Mouse (Mus musculus) hindbrain, embryonic 14.5 days (tissue): Measurements from ENCODE around the gene Slc35b2. TPM values are rescaled to one million over a fixed set of nuclear protein-coding genes. Genes with fewer than 3 reads are reported as not detected.

Experiments used
- ATAC-seq: fragments of 200-750 bp; cut with Nextera tagmentation; 2 replicates; pipeline ENCODE4 v1.8.0; 2017; ENCODE audit warnings: moderate number of reproducible peaks, mild to moderate bottlenecking, moderate TSS enrichment, moderate library complexity; ENCODE audit not compliant: low FRiP score
- DNase-seq: peaks from one replicate; pipeline ENCODE4 v3.0.0-alpha.2; 2015; ENCODE audit warnings: low spot score
- H3K27ac ChIP-seq: fragments of 300-500 bp; sonication (generic); 2 replicates; pipeline ENCODE4 v1.5.1; 2014; ENCODE audit warnings: mild to moderate bottlenecking, moderate library complexity
- H3K27me3 ChIP-seq: fragments of 300-500 bp; sonication (generic); 2 replicates; pipeline ENCODE4 v1.6.1; 2014; ENCODE audit warnings: mild to moderate bottlenecking, low read length, mixed read lengths; ENCODE audit not compliant: control insufficient read depth, insufficient read depth
- H3K36me3 ChIP-seq: fragments of 300-500 bp; sonication (generic); replicated peaks from 2 replicates; pipeline ENCODE4 v1.6.1; 2014; ENCODE audit not compliant: control insufficient read depth, insufficient read depth
- H3K4me1 ChIP-seq: fragments of 300-500 bp; sonication (generic); replicated peaks from 2 replicates; pipeline ENCODE4 v1.6.1; 2014; ENCODE audit warnings: antibody characterized with exemption, low read length, mixed read lengths; ENCODE audit not compliant: control insufficient read depth, insufficient read depth
- H3K4me2 ChIP-seq: fragments of 300-500 bp; sonication (generic); replicated peaks from 2 replicates; pipeline ENCODE4 v1.6.1; 2014; ENCODE audit warnings: mild to moderate bottlenecking, moderate library complexity
- H3K4me3 ChIP-seq: fragments of 300-500 bp; sonication (generic); replicated peaks from 2 replicates; pipeline ENCODE4 v1.5.1; 2014; ENCODE audit warnings: mild to moderate bottlenecking, low read length
- H3K9ac ChIP-seq: fragments of 300-500 bp; sonication (generic); 2 replicates; pipeline ENCODE4 v1.6.1; 2014
- H3K9me3 ChIP-seq: fragments of 300-500 bp; sonication (generic); 2 replicates; pipeline ENCODE4 v1.6.1; 2016; ENCODE audit warnings: low read length; ENCODE audit not compliant: control insufficient read depth
- WGBS: fragments of 180-500 bp; shearing (Covaris S2); extraction: QIAGEN DNeasy Blood & Tissue Kit; methylation state at CpG from one replicate; pipeline ENCODE4 v1.1.7; 2014; 5-methylcytosine and 5-hydroxymethylcytosine counted together
- polyA plus RNA-seq: library from polyadenylated mRNA; unstranded; fragments of >200 nt; fragmentation: Nextera tagmentation; extraction: Ambion mirVana; gene quantifications from 2 replicates; pipeline ENCODE4 v1.2.1, GENCODE M21; 2014

Slc35b2 gene
- polyA plus RNA-seq, 1 experiment from 2014 or later: 83.1 TPM

DNA sequence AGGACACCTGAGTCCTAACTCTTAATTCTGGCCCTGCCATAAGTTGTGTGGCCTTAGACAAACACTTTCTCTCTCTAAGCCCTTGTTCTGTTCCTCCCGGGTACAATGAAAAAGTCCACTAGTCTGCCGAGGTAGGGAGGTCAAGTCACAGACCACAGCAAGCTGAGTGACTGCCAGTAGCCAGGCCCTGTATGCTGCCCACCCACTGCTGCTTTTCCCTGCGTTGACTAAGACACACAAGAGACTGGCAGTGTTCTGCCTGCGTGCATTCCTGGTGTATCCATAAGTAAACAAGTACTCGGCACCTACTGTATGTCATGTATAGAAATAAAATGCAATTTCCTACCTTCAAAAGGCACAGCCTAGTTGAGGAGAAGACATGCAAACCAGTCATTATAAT is 13.4 kb upstream of the Slc35b2 start:
- peaks cover 19% of the 10 kb centered on the region for H3K27me3 ChIP-seq
- peak overlapping the region; percentile 59 for H3K4me2 ChIP-seq
- H3K9ac ChIP-seq: peak overlapping the region; percentile 99; the same call in 1 of the 2 replicates
- DNase-seq (no peak), ATAC-seq (no peak)
- WGBS: 25% methylated on average over 5 of the region's 5 CpGs
- H3K36me3 ChIP-seq: peaks cover 18% of the 10 kb centered on the region
- H3K4me3 ChIP-seq: peak overlapping the region; percentile 90; the same call in 1 of the 2 replicates
- H3K27ac ChIP-seq: peak overlapping the region; percentile 95; the same call in 1 of the 2 replicates
- no peaks in the 10 kb centered on the region for H3K9me3 ChIP-seq
- peaks cover 23% of the 10 kb centered on the region for H3K4me1 ChIP-seq

GRCm38 (mm10) chr17:45551249-45551796 is 12.4 kb upstream of the Slc35b2 start:
- 45% methylated on average over 7 of the region's 7 CpGs for WGBS
- H3K4me1 ChIP-seq: peaks cover 18% of the 10 kb centered on the region
- DNase-seq: no peak
- H3K27ac ChIP-seq: no peak overlapping the region
- ATAC-seq: no peak
- no peak overlapping the region for H3K9ac ChIP-seq
- no peak overlapping the region for H3K4me2 ChIP-seq
- no peak overlapping the region for H3K4me3 ChIP-seq
- H3K27me3 ChIP-seq: peaks cover 9% of the 10 kb centered on the region
- H3K9me3 ChIP-seq: no peaks in the 10 kb centered on the region
- H3K36me3 ChIP-seq: peaks cover 8% of the 10 kb centered on the region

DNA sequence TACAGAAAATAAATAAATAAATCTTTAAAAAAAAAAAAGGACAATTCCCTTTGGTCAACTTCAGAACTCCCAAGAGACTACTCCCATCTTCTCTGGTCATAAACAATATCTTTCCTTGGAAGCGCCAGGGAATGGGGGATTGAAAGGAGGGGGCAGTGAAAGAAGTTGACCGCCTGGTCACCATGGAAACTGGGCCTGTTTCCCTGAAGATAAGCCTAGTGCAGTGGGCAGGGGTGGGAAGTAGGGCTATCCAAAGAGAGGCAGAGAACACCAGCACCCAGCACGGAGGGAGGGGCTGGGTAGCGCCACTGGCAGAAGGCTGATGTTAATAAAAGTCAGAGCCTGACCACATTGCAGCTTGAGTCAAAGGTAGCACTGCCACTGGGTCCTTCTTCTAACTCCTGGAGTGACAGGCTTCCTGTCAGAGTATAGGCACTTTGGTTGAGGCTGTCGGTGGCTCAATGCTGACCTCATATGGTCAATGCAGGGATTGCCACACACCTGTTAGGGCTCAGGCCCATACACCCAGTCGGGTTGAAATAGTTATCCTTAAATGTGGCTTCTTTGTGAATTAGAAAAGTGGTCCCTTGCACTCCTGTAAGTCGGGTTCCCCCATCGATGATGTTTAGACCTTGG is 11.7 kb upstream of the Slc35b2 start:
- peak; percentile 35; the same call in 1 of the 2 replicates for ATAC-seq
- WGBS: 3% methylated on average over 8 of the region's 8 CpGs
- no peak overlapping the region for H3K27ac ChIP-seq
- H3K36me3 ChIP-seq: peaks cover 2% of the 10 kb centered on the region
- peaks cover 3% of the 10 kb centered on the region for H3K27me3 ChIP-seq
- DNase-seq: peak; percentile 83
- no peak overlapping the region for H3K4me2 ChIP-seq
- H3K4me1 ChIP-seq: peaks cover 18% of the 10 kb centered on the region
- no peak overlapping the region for H3K9ac ChIP-seq
- H3K9me3 ChIP-seq: no peaks in the 10 kb centered on the region
- no peak overlapping the region for H3K4me3 ChIP-seq

DNA sequence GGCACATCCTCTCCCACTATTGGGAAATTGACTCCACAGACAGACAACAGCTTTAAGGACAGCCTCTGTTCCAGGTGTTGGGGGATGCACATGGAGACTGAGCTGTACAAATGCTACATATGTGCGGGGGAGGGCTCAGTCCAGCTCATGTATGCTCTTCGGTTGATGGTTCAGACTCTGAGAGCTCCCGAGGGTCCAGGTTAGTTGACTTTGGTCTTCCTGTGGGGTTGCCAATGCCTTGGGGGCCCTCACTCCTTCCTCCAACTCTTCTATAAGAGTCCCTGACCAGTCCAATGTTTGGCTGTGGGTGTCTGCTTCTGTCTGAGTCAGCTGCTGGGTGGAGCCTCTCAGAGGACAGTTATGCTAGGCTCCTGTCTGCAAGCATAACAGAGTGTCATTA is 10.6 kb upstream of the Slc35b2 start:
- Histone ChIP-seq H3K36me3 (no peaks in the 10 kb centered on the region), H3K27me3 (no peaks in the 10 kb centered on the region), H3K9ac (no peak overlapping the region), H3K4me3 (no peak overlapping the region), H3K4me2 (no peak overlapping the region), H3K27ac (no peak overlapping the region), H3K4me1 (peaks cover 16% of the 10 kb centered on the region), H3K9me3 (no peaks in the 10 kb centered on the region)
- WGBS: 85% methylated on average over 3 of the region's 3 CpGs
- DNase-seq (no peak), ATAC-seq (no peak)

GRCm38 (mm10) chr17:45554420-45554819 is 9.3 kb upstream of the Slc35b2 start:
- Histone ChIP-seq H3K4me2 (no peak overlapping the region), H3K9ac (no peak overlapping the region), H3K4me1 (peaks cover 11% of the 10 kb centered on the region), H3K27ac (no peak overlapping the region), H3K36me3 (no peaks in the 10 kb centered on the region), H3K9me3 (no peaks in the 10 kb centered on the region), H3K27me3 (no peaks in the 10 kb centered on the region), H3K4me3 (no peak overlapping the region)
- ATAC-seq: no peak
- no peak for DNase-seq
- WGBS: 48% methylated on average over 1 of the region's 1 CpGs

GRCm38 (mm10) chr17:45555452-45556106 is 8.1 kb upstream of the Slc35b2 start, which contains the start of gene Nfkbie:
Nfkbie (plus strand) TSS chr17:45555703.
- DNase-seq (peak; percentile 84), ATAC-seq (peak; percentile 63)
- Histone ChIP-seq H3K9ac (peak within 1 kb of the TSS; percentile 78), H3K27me3 (no peaks in the 10 kb centered on the region), H3K9me3 (no peaks in the 10 kb centered on the region), H3K4me1 (peaks cover 7% of the 10 kb centered on the region), H3K4me2 (peak within 1 kb of the TSS; percentile 95), H3K36me3 (no peaks in the 10 kb centered on the region), H3K4me3 (peak within 1 kb of the TSS; percentile 54), H3K27ac (no peak within 1 kb of the TSS)
- WGBS: under 1% methylated on average over 45 of the region's 45 CpGs

DNA sequence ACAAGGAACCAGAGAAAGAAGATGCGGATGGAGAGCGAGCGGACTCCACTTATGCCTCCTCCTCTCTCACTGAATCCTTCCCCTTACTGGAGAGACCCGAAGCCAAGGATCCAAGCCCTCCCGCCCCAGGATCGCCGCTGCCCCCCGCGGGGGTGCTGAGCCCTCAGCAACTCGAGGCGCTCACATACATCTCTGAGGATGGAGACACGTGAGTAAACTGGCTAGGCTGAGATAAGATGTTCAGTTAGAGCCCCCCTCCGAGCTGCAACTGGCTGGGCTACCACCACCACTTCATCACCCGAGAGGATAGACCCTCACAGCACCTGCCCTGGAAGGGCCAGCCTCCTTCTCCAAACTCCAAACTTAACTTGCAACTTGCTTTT is 7.6 kb upstream of the Slc35b2 start:
- H3K27ac ChIP-seq: no peak overlapping the region
- H3K4me3 ChIP-seq: peak overlapping the region; percentile 54
- 3% methylated on average over 14 of the region's 14 CpGs for WGBS
- DNase-seq (no peak), ATAC-seq (no peak)
- peaks cover 7% of the 10 kb centered on the region for H3K4me1 ChIP-seq
- H3K4me2 ChIP-seq: peak overlapping the region; percentile 95
- no peaks in the 10 kb centered on the region for H3K27me3 ChIP-seq
- H3K9ac ChIP-seq: peak overlapping the region; percentile 78
- no peaks in the 10 kb centered on the region for H3K36me3 ChIP-seq
- no peaks in the 10 kb centered on the region for H3K9me3 ChIP-seq

GRCm38 (mm10) chr17:45556514-45557245 is 7.0 kb upstream of the Slc35b2 start:
- H3K4me3 ChIP-seq: peak overlapping the region; percentile 54; the same call in 1 of the 2 replicates
- H3K9ac ChIP-seq: no peak overlapping the region
- no peak for ATAC-seq
- WGBS: 80% methylated on average over 3 of the region's 3 CpGs
- DNase-seq: no peak
- no peak overlapping the region for H3K27ac ChIP-seq
- H3K36me3 ChIP-seq: no peaks in the 10 kb centered on the region
- H3K4me1 ChIP-seq: peaks cover 7% of the 10 kb centered on the region
- H3K27me3 ChIP-seq: no peaks in the 10 kb centered on the region
- H3K9me3 ChIP-seq: no peaks in the 10 kb centered on the region
- peak overlapping the region; percentile 95 for H3K4me2 ChIP-seq

DNA sequence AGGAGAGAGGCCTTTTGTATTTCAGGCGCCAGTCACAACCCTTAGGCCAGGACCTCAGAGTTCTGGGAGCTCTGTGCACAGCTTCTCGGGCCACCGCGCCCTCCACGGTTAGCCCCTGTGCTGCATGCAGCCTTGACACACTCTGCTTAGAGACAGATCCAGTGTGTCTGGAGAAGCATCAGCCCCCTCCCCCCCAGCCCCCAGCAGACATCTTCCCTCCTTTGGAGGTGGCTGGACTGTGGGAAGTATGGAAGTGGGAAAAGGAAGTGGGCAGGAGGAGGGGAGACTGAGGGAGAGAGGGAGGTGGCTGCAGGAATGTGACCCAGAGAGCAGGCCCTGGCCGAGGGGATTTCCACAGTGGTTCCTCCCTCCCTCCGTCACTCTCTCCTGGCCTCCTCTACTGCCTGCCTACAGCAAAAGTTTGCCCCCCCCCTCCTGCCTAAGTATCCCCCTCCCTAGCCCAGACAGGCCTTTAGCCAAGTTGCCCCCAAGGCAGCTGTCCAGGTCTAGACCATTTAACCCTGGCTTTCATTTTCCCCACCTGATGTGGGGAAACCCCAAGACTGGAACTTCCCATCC is 6.3 kb upstream of the Slc35b2 start:
- no peak overlapping the region for H3K4me3 ChIP-seq
- H3K9me3 ChIP-seq: no peaks in the 10 kb centered on the region
- H3K36me3 ChIP-seq: no peaks in the 10 kb centered on the region
- no peak overlapping the region for H3K27ac ChIP-seq
- no peak overlapping the region for H3K4me2 ChIP-seq
- peaks cover 4% of the 10 kb centered on the region for H3K4me1 ChIP-seq
- DNase-seq (no peak), ATAC-seq (no peak)
- no peaks in the 10 kb centered on the region for H3K27me3 ChIP-seq
- H3K9ac ChIP-seq: no peak overlapping the region
- 72% methylated on average over 7 of the region's 7 CpGs for WGBS
